Mouse (Mus musculus) ovary, postnatal 10 days (tissue): ENCODE results near the gene Rab3b.

Source experiments
- DNase-seq: peaks from one replicate; pipeline ENCODE4 v3.0.0; 2022; ENCODE audit warnings: low spot score

Rab3b gene

DNA sequence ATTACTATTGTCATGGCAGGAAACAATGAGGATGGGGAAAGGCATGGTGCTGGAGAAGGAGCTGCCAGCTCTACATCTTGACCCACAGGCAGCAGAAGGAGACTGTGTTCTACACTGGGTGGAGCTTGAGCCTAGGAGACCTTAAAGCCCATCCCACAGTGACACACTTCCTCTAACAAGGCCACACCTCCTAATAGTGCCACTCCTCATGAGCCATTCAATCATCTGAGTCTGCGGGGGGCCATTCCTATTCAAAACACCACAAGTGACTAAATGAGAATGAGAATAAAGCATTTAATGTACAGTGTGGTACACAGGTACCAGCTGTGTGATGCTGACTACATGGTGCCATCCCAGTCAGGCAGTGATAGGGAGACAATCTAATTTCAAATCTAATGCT is 71.3 kb downstream of the Rab3b start:
- no peak for DNase-seq

DNA sequence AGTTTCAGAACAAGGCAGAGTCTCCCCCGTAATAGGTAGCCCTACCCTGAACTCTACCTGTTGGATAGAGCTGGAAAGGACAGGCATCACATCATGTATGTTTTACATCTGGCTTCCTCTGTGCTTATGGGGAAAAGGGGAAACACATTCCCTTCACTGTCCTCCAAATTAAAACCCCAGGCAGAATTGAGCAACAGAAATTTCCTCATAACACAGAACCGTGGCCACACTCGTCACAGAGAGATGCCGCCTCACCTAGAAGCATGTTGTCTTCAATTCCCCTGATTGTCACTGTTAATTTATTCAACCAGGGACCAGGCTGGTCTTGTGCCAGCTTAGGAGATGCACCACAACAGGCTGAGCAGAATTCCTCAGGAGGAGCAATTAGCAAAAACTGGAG is 72.8 kb downstream of the Rab3b start:
- DNase-seq: no peak

DNA sequence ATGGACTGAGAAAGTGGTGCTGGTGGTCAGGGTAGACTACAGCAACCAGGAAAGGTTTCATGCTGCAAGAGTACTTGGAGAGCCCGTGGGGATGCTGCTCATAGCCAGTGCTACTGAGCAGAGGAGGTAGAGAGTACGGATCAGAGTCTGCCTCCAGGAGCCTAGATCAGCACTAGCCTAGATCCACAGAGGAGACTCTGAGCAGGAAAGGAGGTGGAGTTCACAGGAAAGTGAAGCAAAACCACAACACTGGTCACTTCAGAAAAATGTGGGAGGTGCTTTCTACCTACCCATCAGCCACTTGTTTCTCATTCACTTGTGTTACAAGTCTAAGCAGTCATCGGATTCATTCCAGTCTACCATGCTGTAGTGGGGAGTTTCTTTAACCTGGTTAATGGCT is 80.8 kb downstream of the Rab3b start:
- no peak for DNase-seq

DNA sequence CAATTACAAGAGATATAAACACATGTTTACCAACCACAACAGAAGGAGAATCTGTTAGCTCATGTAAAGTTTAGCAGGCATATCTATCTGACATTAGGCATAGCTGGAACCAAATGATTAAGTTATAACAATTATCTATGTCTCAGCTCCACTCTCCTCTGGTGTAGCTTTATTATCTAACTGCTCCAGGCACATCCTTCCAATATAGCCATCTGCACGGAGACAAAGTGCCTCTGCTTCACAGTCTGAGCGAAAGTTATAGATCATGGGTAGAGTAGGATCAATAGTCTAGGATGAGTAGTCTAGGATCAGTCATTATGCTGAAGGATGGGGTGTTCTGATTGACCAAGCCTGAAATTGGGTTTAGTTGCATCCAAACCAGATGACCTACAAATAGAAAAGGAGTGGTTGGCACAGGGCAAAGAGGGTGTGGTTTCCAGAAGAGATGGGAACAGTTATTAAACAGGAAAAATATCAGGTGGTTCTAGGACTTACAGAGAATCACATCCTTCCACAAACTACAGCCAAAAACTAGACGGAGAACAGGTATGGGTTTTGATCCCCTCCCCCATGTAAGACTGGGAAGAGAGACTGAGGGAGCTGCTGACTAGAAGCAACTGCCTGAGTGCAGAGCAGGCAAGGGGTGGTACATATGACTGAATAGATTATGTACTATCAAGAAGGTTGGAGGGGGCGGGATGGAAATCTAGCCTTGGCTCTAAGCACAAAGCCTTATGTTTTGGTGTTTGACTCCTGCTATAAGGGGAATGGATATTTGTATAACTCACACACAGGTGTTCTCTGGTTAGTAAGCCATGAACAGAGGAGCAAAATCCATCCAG is 82.0 kb downstream of the Rab3b start:
- DNase-seq: no peak

DNA sequence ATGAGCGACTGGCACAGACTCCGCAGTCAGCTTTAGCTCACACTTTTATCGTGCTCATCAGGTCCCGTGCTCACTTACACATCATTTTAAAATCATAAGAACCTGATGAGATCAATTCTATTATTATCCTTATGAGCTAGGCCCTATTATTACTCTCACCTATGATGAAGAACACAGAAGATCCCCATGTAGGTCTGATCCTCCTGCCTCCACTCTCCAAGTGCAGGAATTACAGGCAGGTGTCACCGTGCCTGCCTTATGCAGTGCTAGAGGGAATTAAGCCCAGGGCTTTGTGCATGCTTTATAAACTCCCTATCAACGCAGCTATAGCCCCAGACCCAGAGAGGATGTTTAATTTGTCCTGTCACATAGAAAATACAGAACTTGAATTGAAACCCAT is 84.2 kb downstream of the Rab3b start:
- no peak for DNase-seq

DNA sequence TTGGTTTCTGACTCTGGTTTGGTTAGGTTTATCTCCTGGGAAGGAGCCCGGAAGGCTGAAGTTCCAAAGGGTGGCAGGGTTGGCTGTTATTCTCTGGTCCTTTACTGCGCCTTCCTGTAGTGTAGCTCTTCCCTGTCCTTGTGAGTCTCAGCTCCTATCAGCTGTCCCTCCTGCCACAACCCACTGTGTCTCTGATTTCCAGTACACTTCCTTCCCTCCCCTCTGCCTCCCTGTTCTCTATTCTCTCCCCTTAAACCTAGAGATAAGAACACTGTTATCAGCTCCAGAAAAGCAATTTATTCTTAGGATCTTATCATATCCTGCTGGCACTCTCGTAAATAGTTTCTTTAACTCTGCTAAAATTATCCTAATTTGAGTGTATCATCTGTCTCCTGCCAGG is 90.7 kb downstream of the Rab3b start:
- no peak for DNase-seq

DNA sequence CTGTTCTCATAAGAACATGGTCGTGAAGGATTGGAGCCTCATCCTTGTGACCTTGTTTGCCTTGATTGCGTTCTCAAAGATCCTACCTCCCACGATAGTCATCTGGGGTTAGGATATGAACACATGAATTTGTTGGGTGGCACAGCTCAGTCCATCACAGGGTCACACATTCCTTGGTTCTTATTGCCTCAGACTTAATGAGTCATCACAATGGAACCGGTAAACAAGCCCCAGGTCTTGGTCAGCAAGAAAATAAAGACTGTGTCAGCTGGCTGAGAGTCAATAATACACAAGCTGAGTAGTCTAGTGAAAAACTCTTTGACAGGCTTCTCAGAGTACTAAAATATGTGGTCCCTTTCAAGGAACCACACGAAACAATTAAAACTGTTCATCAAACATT is 92.2 kb downstream of the Rab3b start:
- no peak for DNase-seq

DNA sequence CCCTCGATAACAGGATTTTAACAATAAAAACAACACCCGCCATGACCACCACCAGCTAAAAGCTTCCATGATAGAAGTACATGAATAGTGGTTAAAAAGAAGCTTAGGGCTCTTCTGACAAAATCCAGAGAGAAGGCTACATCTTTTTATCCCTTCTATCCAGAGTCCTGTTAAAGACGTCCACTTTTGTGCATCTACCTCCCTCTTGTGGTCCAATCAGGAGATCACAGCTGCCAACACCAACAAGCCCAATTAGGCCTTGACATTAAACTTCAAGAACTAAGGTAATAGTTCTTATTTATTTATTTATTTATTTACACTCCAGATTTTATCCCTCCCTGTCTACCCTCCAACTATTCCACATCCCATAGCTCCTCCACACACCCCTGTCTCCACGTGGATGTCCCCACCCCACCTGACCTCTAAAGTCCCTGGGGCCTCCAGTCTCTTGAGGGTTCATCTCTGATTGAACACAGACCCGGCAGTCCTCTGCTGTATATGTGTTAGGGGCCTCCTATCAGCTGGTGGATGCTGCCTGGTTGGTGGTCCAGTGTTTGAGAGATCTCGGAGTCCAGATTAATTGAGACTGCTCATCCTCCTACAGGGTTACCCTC is 97.7 kb downstream of the Rab3b start:
- DNase-seq: no peak

DNA sequence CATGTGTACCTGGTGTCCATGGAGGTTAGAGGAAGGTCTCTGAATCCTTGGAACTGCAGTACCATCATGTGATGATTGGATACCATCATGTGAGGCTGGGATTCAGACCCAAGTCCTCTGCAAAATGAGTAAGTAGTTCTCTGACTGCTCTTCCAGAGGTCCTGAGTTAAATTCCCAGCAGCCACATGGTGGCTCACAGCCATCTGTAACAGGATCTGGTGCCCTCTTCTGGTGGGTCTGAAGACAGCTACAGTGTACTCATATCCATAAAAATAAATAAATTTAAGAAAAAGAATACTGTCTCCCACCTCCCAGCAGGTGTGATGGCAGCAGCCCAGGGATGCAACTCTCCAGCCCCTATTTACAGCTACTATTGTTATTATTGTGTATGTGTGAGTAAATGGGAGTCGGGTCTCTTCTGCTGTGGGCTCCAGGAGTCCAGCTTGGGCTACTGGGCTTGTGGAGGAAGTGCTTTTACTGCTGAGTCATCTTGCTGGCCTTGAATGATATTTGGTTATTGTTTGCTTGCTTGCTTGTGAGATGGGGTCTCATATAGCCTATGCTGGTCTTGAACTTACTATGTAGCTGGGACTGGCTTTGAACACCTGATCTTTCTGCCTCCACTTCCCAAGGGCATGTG is 108.1 kb downstream of the Rab3b start:
- no peak for DNase-seq

DNA sequence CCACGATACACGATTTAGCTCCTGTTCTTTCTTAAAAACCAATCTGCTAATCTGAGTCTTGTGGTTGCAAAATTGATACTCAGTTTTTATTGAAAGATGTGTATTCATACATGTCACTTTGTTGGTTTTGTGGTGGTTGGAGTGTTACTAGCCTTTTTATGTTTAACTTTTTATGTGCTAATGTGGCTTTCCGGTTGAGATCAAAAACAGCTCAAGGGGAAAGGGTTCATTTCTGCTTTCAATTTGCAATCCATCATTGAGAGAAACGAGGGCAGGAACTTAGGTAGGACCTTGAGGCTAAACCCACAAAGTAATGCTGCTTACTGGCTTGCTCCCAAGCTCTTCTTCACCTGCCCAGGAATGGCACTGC is 108.6 kb downstream of the Rab3b start:
- no peak for DNase-seq

DNA sequence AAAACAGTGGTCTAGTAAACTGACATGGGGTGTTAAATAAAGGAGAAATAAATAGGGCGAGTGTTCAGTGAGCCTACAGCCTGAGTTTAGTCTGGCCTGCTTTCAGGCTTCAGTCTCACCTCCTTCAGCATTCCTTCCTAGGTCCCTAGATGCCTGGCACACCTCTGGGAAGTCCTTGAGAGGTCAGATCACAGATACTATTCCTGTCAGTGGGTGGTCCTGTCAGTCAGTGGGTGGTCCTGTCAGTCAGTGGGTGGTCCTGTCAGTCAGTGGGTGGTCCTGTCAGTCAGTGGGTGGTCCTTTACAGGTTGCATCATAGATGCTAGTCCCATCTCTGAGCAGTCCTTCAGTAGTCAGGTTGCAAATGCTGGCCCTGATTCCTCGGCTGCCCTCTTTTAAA is 110.6 kb downstream of the Rab3b start:
- DNase-seq: no peak

DNA sequence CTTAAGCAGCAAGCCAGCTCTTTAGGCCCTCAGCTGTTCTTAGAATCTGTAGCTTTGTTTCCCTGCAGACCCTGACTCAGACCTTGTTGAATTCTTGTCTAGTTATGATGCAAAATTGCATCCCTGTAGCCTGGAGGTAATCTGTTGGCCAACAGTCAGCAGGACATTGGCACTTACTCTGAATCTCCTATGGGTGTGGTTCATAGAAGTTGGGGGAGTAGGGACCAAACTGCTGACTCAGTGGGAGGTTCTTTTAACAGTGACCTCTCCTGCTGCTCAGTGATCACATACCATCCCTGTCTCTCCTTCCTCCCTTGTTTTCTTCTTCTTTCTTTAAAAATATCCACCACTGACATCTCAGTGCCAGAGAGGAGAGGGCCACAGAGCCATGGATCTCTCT is 111.2 kb downstream of the Rab3b start:
- DNase-seq: no peak

DNA sequence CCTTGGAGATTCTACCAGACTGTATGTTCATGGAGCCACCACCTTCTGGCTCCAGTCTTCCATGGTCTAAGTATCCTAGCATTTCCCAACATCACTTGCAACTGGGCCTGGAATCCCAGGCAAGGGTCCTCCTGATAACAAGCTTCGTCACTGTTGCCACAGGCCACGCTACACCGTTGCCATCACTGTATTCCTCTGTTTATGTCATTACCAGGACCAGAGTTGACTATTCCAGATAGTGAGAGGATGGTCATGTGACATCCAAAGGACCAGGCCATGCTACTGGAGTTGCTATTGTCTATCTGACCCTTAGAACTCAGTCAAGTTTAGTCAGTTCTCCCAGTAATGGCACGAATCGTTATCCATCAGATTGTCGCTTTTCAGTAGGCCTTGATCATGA is 111.7 kb downstream of the Rab3b start:
- no peak for DNase-seq

DNA sequence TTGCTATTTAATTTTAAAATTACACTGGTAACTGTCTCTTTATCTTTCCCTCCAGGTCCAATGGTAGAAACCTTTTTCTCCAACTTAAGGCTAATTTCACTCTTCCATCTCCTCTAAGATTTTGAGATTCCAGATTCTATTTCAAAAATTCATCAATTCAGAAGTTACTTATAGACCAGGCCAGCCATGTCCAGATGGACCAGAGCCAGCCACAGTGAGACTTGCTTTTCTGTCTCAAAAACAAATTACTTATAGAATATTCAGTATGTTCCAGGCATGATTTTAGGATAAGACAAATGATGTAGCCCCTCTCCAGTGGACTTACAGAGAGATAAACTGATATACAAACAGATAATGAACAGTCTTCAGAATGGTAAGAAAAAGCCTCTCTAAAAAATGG is 112.9 kb downstream of the Rab3b start:
- DNase-seq: no peak
